Mouse (Mus musculus): ENCODE measurements around the gene Thegl. TPM values are rescaled to one million over a fixed set of nuclear protein-coding genes. Genes with fewer than 3 reads are reported as not detected.

The Thegl gene
- total RNA-seq, 4 experiments from 2014 or later = 0.51 to 1.0 (median 0.79) TPM

DNA sequence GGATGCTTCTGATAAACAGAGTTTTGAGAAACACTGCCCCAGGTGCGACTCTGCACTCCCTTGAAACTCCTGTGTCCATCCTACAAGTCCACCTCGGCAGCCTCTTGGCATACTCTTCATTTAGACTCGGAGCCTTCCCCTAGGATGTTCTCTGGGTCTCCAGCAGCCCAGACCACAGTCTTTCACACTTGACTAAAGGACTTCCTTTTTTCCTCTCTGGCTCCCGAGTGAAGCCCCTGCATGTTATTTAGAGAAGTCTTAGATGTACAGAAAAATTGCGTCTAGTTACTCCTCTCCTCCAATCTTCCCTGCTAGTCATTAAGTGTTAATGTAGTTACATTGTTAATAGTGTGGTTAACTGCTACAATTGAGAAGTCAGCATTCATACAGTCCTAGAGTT is 28.5 kb downstream of the Thegl start:
- no peak for DNase-seq (ENCODE audit: low spot score in 2 of 2)

GRCm38 (mm10) chr5:77052616-77053015 is 36.8 kb downstream of the Thegl start:
- no peak for DNase-seq (ENCODE audit: low spot score in 2 of 2)

DNA sequence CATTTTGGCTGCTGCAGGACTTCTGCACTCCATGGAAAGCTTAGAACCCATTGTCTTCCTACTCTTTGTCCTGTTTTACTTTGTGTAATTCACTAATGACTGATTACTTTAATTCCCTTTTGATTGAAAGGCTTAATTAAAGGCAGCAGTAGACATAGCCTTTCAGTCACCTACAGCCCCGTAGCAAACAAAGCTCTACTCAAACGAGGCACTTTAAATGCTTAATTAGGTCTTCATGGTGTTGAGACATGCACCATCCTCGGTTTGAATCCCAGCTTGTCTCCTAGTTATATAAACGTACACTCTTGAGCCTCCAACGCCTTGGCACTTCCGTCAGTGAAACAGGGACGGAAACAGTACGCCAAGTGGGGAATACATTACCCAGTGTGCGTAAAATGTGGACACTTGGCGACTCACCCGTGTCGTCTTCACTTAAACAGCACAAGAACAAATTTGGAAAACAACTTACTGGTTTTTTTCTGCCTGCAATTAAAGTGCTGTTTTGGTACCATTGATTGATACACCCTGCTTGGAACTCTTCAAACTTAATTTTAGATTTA is 41.1 kb downstream of the Thegl start:
- no peak for DNase-seq (ENCODE audit: low spot score in 2 of 2)

- no peak for DNase-seq (ENCODE audit: low spot score in 2 of 2)
Measured at GRCm38 (mm10) chr5:77060363-77060762, 44.5 kb downstream of the Thegl start.

DNA sequence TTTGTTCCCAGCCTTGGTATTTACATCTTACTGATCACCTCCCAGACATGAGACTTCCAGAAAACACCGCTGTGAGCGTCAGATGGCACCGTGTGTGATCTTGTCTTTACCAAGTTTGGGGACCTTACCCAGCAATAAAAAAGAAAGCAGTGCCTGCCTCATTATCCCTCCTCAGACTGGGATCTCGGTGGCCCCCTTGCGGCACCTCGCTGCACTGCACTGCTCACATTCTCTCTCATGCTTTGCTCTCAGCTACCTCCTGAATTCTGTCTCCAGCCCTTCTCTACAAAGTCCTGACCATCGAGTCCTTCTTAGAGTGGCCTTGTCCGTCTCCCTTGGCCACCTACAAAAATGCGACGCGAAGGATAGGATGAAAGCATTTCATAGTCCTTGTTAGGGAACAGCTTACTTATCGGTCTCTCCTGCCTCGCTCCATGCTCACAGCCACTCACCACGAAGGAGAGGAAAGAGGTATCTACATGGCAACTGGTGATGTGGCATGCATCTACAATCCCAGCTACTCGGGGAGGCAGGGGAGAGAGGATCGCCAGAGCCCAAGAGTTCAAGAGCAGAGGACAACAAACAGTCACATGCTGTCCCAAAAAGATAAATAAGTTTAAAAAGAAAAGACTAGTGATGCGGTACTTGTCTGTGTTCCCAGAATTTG is 45.7 kb downstream of the Thegl start:
- DNase-seq (ENCODE audit: low spot score in 2 of 2) = peak; percentile 23 to 74

GRCm38 (mm10) chr5:77067321-77067720 is 51.5 kb downstream of the Thegl start:
- no peak for DNase-seq (ENCODE audit: low spot score in 2 of 2)

- no peak for DNase-seq (ENCODE audit: low spot score in 2 of 2)
Measured at GRCm38 (mm10) chr5:77070987-77071386, 55.2 kb downstream of the Thegl start.

GRCm38 (mm10) chr5:77071626-77072025 is 55.8 kb downstream of the Thegl start:
- DNase-seq (ENCODE audit: low spot score in 2 of 2) = no peak

DNA sequence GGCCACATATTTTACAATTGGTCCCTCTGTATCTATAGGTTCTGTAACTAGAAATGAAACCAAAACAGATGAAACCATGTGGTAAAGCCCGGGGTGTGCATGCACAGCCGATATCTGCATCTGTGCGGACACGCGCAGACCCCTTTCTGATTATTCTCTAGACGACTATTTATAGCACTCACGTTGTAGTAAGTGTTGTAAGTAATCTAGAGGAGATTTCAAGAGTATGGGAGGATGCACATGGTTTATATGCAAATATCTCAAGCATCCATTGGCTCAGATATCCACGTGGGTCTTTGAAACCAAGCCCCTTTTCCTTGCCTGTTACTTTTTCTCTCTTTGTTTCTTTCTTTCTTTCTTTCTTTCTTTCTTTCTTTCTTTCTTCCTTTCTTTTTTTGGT is 58.0 kb downstream of the Thegl start:
- DNase-seq (ENCODE audit: low spot score in 2 of 2) = no peak

- peak in 1 of 2 experiments; percentile 44 for DNase-seq (ENCODE audit: low spot score in 2 of 2)
Measured at GRCm38 (mm10) chr5:77074914-77075313, 59.1 kb downstream of the Thegl start.

DNA sequence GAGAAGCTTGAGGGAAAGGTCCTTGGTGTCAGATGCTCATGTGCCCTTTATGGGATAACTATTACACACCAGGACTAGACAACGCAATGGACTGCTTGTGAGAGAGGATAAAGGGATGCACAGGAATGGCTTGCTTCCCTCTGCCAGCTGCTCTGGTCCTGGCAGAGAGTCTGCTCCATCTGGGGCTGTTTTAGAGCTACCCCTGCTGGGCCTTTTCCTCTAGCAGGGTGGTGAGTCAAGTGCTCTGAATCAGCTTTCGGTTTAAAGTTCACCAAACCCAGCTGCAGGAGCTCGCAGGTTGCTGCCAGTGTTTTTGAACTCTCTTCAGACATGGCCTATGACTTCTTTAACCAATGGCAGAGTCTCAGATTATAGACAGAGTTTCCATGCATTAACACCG is 60.1 kb downstream of the Thegl start:
- DNase-seq (ENCODE audit: low spot score in 2 of 2) = peak in 1 of 2 experiments; percentile 25

DNA sequence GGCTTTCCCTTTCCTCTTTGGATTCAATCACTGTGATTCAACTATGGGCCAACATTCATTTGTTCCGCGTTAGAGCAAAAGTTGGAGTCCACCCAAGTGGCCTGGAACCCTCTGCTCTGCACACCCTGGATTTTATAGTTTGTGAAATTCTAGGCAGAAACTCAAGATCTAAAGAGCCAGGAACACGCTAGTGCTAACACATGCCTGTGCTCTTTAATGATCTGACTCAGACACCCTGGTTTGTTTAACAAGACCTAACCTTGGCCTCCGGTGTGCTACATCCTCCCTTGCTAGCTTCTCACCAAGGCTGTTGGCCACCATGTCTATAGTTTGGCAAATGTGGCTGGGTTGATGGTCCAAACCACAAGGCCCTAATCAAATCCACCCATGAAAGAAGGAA is 64.9 kb downstream of the Thegl start:
- no peak for DNase-seq (ENCODE audit: low spot score in 2 of 2)

- no peak for DNase-seq (ENCODE audit: low spot score in 2 of 2)
Measured at GRCm38 (mm10) chr5:77082735-77083134, 66.9 kb downstream of the Thegl start.

GRCm38 (mm10) chr5:77084418-77084817 is 68.6 kb downstream of the Thegl start:
- DNase-seq (ENCODE audit: low spot score in 2 of 2) = no peak

DNA sequence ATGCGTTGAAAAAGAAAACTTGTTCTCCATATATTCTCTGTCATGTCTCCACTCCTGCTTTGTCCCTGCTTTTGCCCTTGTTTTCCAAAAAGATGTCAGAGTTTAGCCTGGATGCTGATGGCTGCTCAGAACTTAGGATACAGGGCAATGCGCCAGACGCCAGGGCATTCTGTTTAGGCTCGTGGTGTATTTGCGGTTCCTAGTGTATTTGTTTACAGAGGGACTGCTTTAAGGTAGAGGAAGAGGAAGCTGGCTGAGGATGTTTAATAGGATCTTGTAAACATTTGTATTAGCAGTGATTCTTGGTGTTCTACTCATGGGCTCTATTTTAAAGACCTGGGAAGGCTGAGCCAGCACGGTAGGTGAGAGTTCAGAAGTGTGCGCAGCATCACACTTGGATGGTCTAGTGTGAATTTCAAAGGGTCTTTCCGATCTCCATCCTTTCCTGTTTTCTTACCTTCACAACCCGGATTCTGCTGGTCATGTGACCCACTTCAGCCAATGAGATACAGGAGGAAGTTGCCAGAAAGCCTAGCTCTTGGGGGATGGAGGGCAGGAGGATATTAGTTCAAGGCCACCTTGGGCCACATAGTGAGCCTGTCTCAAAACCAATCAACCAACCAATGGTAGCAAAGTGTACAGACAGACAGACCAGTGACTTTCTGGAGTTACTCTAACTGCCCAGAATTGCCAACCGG is 70.1 kb downstream of the Thegl start:
- DNase-seq (ENCODE audit: low spot score in 2 of 2) = no peak

GRCm38 (mm10) chr5:77086541-77086940 is 70.7 kb downstream of the Thegl start:
- DNase-seq (ENCODE audit: low spot score in 2 of 2) = no peak

DNA sequence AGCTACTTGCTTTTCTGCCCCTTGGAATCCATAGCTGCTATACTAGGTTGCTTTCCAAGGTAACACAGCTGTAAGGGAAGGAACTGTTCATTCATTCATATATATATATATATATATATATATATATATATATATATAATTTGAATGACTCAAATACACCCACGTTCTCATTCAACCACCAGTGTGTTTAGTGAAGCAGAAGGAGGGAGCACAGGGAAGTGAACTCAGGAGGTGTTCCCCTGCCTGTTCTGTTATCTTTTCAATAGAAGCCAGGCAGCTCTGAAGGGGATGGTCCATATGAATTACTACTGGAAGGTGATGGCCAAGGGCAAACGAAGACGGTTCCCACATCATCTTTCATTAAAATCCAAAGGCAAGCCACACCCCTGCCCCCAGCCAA is 71.3 kb downstream of the Thegl start:
- DNase-seq (ENCODE audit: low spot score in 2 of 2) = no peak

- peak in 1 of 2 experiments; percentile 52 for DNase-seq (ENCODE audit: low spot score in 2 of 2)
Measured at GRCm38 (mm10) chr5:77089294-77089693, 73.5 kb downstream of the Thegl start.

- DNase-seq (ENCODE audit: low spot score in 2 of 2) = no peak
Measured at GRCm38 (mm10) chr5:77089901-77090300, 74.1 kb downstream of the Thegl start.

DNA sequence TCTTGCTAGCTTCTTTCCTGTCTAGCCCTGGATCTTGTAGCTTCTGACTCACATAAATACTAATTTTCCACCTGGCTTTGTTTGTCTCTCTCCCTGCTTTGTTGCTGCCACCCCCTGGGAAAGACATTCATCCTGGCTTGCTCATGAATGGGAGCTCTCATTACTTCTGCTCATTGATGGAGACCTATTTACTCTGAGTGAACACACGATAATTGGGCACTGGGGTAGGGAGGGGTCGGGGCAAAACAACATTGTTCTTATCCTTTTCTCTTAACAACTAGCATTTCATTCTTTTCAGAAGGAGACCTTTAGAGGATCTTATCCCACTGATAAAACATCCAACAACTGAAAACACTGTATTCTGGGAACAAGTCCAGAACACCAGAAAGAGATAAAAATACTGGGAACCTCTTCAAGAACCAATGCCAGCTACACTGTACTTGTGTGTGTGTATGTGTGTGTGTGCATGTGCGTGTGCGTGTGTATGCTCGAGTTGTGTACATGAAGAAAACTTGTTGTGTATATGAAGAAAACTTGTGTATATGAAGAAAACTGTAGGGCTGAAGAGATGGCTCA is 74.8 kb downstream of the Thegl start:
- no peak for DNase-seq (ENCODE audit: low spot score in 2 of 2)

- no peak for DNase-seq (ENCODE audit: low spot score in 2 of 2)
Measured at GRCm38 (mm10) chr5:77091923-77092322, 76.1 kb downstream of the Thegl start.

DNA sequence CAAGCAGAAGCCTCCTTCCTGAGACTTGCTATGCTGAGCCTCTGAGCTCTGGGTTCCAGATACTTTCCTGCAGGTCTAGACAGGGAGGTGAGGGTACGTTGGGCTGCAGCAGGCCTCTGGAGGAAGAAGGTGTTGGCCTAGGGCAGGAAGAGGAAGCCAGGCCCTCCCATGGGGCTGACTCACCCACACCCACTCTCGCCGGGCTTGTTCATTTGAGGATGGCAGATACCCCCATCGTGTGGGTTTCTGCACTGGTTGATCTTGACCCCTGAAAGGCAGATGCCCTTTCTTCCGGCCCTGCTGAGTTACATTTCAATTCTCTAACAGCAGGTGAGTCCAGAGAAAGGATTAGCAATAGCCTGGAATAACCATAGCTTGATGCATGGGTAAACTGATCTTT is 76.7 kb downstream of the Thegl start:
- no peak for DNase-seq (ENCODE audit: low spot score in 2 of 2)

Measured in layer of hippocampus, adult 8-10 months (tissue).